Mouse (Mus musculus) thymus, postnatal 10 days (tissue): Measurements from ENCODE around the gene Hist1h4j.

ENCODE experiments used
- DNase-seq, 2 experiments: peaks; one replicate each; pipeline ENCODE4 v3.0.0; 2021; ENCODE audit warnings: low spot score in 2 of 2

Hist1h4j gene

GRCm38 (mm10) chr13:21734906-21735767 lies at the start of gene Hist1h4j:
Gene Hist1h4j (plus strand): TSS chr13:21735064.
- DNase-seq, result peak; percentile 80 to 84

GRCm38 (mm10) chr13:21697811-21698210 lies 37.1 kb upstream of the Hist1h4j start, which contains the start of gene Olfr1359:
Gene Olfr1359 (plus strand): TSS chr13:21698111.
- DNase-seq, result no peak

- DNase-seq, result no peak
Measured at GRCm38 (mm10) chr13:21706669-21707068, 28.2 kb upstream of the Hist1h4j start.

- peak; percentile 78 to 92 for DNase-seq
Measured at GRCm38 (mm10) chr13:21710031-21710711, 24.7 kb upstream of the Hist1h4j start.

GRCm38 (mm10) chr13:21710821-21711525 lies 23.9 kb upstream of the Hist1h4j start:
- peak; percentile 73 to 87 for DNase-seq

GRCm38 (mm10) chr13:21711698-21712097 lies 23.2 kb upstream of the Hist1h4j start:
- DNase-seq, result no peak

- peak; percentile 37 to 59 for DNase-seq
Measured at GRCm38 (mm10) chr13:21714725-21715124, 20.1 kb upstream of the Hist1h4j start.

GRCm38 (mm10) chr13:21715131-21715863 lies 19.6 kb upstream of the Hist1h4j start:
- DNase-seq, result peak; percentile 21 to 27

GRCm38 (mm10) chr13:21715864-21716539 lies 18.9 kb upstream of the Hist1h4j start, which contains the start of the genes Hist1h2bl and Hist1h2ai:
Gene Hist1h2bl (minus strand): TSS chr13:21716143.
Gene Hist1h2ai (plus strand): TSS chr13:21716422.
- peak; percentile 86 to 87 for DNase-seq

- DNase-seq, result peak in 1 of 2 experiments; percentile 18
Measured at GRCm38 (mm10) chr13:21716540-21717391, 18.1 kb upstream of the Hist1h4j start.

- peak; percentile 87 to 91 for DNase-seq
Measured at GRCm38 (mm10) chr13:21717397-21718357, 17.2 kb upstream of the Hist1h4j start, which contains the start of gene Hist1h3h. Gene Hist1h3h (plus strand): TSS chr13:21717659.

- DNase-seq, result no peak
Measured at GRCm38 (mm10) chr13:21718381-21719080, 16.3 kb upstream of the Hist1h4j start.

- peak in 1 of 2 experiments; percentile 21 for DNase-seq
Measured at GRCm38 (mm10) chr13:21721107-21721756, 13.6 kb upstream of the Hist1h4j start.

- DNase-seq, result peak; percentile 71 to 77
Measured at GRCm38 (mm10) chr13:21721757-21722372, 13.0 kb upstream of the Hist1h4j start, which contains the start of gene Hist1h2bm. Gene Hist1h2bm (plus strand): TSS chr13:21722044.

- DNase-seq, result no peak
Measured at GRCm38 (mm10) chr13:21722373-21722925, 12.4 kb upstream of the Hist1h4j start.
